Mouse (Mus musculus) left cerebral cortex, postnatal 14 days (tissue): ENCODE results near the gene Atp8b3. TPM values are rescaled to one million over a fixed set of nuclear protein-coding genes. Genes with fewer than 3 reads are reported as not detected.

Experiments
- DNase-seq, 2 experiments: peaks; one replicate each; pipeline ENCODE4 v3.0.0; 2021 to 2022; ENCODE audit warnings: low spot score in 2 of 2, mixed read lengths in 1 of 2
- intact Hi-C: fragments of 180-260 bp; cut with DNase I; formaldehyde crosslinking; loops from one replicate; pipeline ENCODE4 v1.15.1; 2025
- total RNA-seq, 2 experiments: library from RNA; stranded (reverse); gene quantifications; 2 replicates each; pipeline ENCODE4 v1.2.3; 2021

Atp8b3 gene
- total RNA-seq, 2 experiments from 2014 or later: 0.15 TPM

DNA sequence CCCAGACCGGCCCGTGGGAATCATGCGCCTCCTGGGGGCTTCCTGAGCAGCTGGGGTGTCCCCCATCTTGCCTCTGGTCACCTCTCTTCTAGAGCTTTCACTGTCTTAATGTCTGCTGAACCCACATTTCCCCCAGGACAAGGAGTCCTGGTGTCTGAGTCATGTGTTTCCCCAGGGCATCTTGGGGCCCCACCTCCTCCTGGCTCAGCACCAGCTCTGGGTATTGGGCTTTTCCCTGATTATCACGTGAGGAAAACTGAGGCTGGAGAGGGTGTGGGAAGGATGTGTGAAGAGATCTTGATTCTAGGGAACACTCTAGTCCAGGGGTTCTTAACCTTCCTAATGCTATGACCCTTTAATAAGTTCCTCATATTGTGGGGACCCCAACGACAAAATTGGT, 744 bp downstream of the Atp8b3 start:
- no peak for DNase-seq
- intact Hi-C loops: no loop called here

GRCm38 (mm10) chr10:80535711-80536110, 3.2 kb downstream of the Atp8b3 start:
- intact Hi-C loops: no loop called here
- no peak for DNase-seq

- intact Hi-C loops: no loop called here
- DNase-seq: no peak
These were observed 3.9 kb downstream of the Atp8b3 start for GRCm38 (mm10) chr10:80535071-80535470.

GRCm38 (mm10) chr10:80533704-80534103, 5.2 kb downstream of the Atp8b3 start:
- no peak for DNase-seq
- intact Hi-C loops: no loop called here

GRCm38 (mm10) chr10:80532783-80533182, 6.1 kb downstream of the Atp8b3 start:
- intact Hi-C loops: no loop called here
- DNase-seq: no peak

DNA sequence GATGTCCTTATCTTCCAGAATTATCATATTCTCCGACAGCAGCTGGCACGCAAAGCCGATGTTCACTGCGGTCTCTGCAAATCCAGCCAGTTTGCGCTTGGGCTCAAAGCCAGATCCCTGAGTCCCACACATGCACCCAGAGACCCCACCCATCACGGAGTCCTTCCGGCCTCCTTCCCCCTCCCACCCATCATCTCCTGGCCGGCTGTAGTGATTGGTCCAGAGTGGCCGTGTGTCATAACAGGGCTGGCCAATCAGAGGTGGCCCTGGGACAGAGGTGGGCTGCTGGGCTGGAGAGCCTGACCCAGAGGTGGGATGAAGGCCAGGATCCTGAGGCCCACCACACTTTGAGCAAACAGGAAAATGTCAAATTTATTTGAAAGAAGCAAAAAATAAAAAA, 12.8 kb downstream of the Atp8b3 start:
- no peak for DNase-seq
- intact Hi-C loops: no loop called here

GRCm38 (mm10) chr10:80523299-80523698, 15.6 kb downstream of the Atp8b3 start:
- intact Hi-C loops: no loop called here
- no peak for DNase-seq

- no peak for DNase-seq
These were observed 19.6 kb downstream of the Atp8b3 start for GRCm38 (mm10) chr10:80519287-80519686.

DNA sequence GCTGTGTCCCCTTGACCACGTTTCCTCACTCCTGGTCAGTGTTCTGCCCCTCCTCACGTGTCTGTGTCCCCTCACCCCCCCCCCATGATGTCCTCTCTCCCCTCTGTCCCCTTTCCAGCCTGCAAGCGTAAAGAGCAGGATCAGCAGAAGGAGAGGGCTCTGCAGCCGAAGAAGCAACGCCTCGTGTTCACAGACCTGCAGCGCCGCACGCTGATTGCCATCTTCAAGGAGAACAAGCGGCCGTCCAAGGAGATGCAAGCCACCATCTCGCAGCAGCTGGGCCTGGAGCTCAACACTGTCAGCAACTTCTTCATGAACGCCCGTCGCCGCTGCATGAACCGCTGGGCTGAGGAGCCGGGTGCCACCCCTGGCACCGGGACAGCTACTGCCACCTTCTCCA, 25.2 kb downstream of the Atp8b3 start:
- intact Hi-C loops: no loop called here
- no peak for DNase-seq

More at GRCm38 (mm10) chr10:80519287-80519686, 19.6 kb downstream of the Atp8b3 start:
- intact Hi-C loops: no loop called here

GRCm38 (mm10) chr10:80510273-80510660, 28.7 kb downstream of the Atp8b3 start:
- intact Hi-C loops: no loop called here
- DNase-seq: no peak

- intact Hi-C loops: no loop called here
- peak; percentile 80 to 84 for DNase-seq
These were observed 29.3 kb downstream of the Atp8b3 start for GRCm38 (mm10) chr10:80509412-80510272.

DNA sequence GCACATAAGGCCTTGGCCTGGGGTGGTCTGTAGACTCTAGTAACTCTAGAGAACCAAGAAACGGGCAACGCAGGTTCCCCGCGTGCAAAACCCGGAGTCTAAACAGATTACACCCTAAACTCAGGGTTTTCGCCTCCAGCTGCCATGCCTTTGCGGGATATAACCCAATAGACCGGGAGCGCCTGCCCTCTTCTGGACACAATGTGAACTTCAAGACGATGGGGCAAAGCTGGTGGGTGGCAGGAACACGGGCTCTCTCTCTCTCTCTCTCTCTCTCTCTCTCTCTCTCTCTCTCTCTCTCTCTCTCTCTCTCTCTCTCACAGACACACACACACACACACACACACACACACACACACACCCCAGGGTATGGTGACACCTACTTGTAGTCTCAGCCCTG, 32.7 kb downstream of the Atp8b3 start:
- intact Hi-C loops: loop anchor here (1.0 kb wide), 1 partner anchor 60 kb away; no protein-coding TSS in a partner anchor
- peak; percentile 49 to 72 for DNase-seq

DNA sequence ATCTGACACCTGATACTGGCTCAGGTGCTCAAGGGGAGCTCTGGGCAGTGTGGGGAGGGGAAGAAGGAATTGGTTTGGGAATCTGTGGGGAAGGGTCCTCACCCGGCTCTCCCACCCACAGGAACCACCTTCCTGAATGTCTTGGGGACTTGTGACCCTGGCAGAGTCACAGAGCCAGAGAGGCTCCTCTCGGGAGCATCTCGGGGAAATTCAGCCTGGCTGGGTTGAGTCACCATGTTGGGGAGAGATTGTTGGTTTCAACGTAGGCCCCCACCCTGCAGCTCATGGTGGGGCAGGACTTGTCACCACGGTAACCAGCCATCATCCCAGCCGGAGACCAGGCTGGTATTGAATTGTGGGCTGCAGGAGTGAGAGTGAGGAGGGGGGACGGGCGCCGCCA, 34.2 kb downstream of the Atp8b3 start:
- no peak for DNase-seq
- intact Hi-C loops: no loop called here

DNA sequence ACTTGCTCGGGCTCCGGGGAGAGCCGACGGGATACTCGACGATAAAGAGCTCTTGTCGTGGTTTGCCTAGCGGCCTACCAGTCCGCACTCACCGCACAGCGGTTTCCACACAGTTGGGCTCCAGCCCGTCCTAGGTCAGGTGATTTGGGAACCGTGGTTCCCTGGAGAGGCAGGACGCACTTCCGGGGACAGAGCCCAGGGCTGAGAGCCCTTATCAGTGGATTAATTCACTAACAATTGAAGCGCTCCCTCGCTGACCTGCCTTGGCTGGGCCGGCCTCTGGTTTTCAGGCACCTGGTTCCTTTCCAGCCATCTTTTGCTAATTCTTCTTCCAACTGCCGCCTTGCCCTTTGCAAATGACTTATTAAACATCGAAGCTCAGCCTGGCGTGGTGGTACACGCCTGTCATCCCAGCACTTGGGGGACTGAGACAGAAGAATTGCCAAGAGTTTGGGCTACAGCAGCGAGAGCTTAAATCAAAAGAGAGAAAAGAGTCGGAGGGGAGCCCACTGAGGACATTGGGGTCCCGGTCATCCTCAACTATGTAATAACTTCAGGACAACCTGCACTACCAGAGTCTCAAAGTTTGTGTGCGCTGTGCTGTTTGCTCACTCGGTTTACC, 35.2 kb downstream of the Atp8b3 start:
- DNase-seq: no peak
- intact Hi-C loops: no loop called here

GRCm38 (mm10) chr10:80502819-80503314, 36.1 kb downstream of the Atp8b3 start:
- intact Hi-C loops: no loop called here
- no peak for DNase-seq

- no peak for DNase-seq
- intact Hi-C loops: no loop called here
These were observed 36.6 kb downstream of the Atp8b3 start for GRCm38 (mm10) chr10:80502291-80502690.

GRCm38 (mm10) chr10:80496421-80496820, 42.5 kb downstream of the Atp8b3 start:
- intact Hi-C loops: loop anchor here (10.0 kb wide), 1 partner anchor 142 kb away; the partner anchor contains the start of gene Plk5
- no peak for DNase-seq

DNA sequence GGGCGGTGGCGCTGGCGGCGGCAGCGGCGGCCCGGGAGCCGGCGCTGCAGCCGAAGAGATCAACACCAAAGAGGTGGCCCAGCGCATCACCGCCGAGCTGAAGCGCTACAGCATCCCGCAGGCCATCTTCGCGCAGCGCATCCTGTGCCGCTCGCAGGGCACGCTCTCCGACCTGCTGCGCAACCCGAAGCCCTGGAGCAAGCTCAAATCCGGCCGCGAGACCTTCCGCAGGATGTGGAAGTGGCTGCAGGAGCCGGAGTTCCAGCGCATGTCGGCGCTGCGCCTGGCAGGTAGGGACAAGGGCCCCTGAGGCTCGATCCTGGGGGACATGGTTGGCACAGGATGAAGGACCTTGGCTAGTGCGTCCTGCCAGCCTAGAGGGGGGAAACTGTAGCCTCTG, 43.0 kb downstream of the Atp8b3 start:
- no peak for DNase-seq
- intact Hi-C loops: loop anchor here (10.0 kb wide), 1 partner anchor 141 kb away; the partner anchor contains the start of gene Plk5

- intact Hi-C loops: loop anchor here (10.0 kb wide), 1 partner anchor 140 kb away; the partner anchor contains the start of gene Plk5
- no peak for DNase-seq
These were observed 44.2 kb downstream of the Atp8b3 start, which contains the start of gene Onecut3 for GRCm38 (mm10) chr10:80494732-80495131. Gene Onecut3 (plus strand): TSS chr10:80494835.

DNA sequence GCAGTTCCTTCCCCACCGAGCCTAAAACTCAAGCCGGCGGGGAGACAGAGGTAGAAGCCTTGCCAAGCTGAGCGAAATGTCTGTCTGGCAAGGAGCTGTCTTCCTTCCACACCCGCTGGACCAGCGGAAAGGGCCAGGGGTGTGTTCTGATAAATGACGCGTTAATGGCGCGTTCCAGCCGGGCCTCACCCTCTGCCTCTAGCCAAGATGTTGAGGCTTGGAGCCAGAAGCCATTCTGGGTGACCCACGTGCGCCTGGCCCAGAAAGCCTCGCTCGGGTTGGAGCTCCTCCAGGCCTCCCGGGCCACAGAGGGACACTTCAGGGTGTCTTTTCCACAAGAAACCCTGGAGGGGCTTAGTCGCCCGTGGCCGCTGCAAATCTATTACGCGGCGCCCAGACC, 48.9 kb downstream of the Atp8b3 start:
- intact Hi-C loops: loop anchor here (10.0 kb wide), 1 partner anchor 135 kb away; the partner anchor contains the start of gene Plk5
- no peak for DNase-seq
